Mouse (Mus musculus): ENCODE measurements at regions not wholly inside any gene's neighbourhood (a gene's known extent, or its start where the extent isn't known, plus 50 kb on each side); places are given as distances from the start of the nearest gene placed in this dataset.
"Not testable (repeated sequence)": the region's sequence is repeated elsewhere in the genome, so short reads cannot be mapped to it uniquely, and the experiment has no call there.

GRCm38 (mm10) chr4:9724801-9725200 lies 1149.5 kb upstream of the 2610301B20Rik start:
- not testable (repeated sequence) for H3K36me3 ChIP-seq; H3K4me3 ChIP-seq; H3K9me3 ChIP-seq; H3K27ac ChIP-seq; DNase-seq (ENCODE audit: low spot score); H3K4me1 ChIP-seq (replicated peaks); H3K27me3 ChIP-seq (ENCODE audit: insufficient read depth, poor library complexity, severe bottlenecking)
- 81% methylated on average over 2 of the region's 2 CpGs for WGBS

- no peaks in the 10 kb centered on the region for H3K36me3 ChIP-seq
- no peak overlapping the region for H3K4me3 ChIP-seq
- H3K9me3 ChIP-seq, result no peaks in the 10 kb centered on the region
- WGBS, result 86% methylated on average over 4 of the region's 4 CpGs
- H3K4me1 ChIP-seq (replicated peaks), result no peaks in the 10 kb centered on the region
- no peak for DNase-seq (ENCODE audit: low spot score)
- no peak overlapping the region for H3K27ac ChIP-seq
- H3K27me3 ChIP-seq (ENCODE audit: insufficient read depth, poor library complexity, severe bottlenecking), result no peaks in the 10 kb centered on the region
Observed at GRCm38 (mm10) chr4:9737691-9738090, 1136.6 kb upstream of the 2610301B20Rik start.

GRCm38 (mm10) chr4:9747411-9747938 lies 1126.8 kb upstream of the 2610301B20Rik start:
- 91% methylated on average over 6 of the region's 6 CpGs for WGBS
- Histone ChIP-seq H3K27ac (no peak overlapping the region), H3K9me3 (no peaks in the 10 kb centered on the region), H3K27me3 (ENCODE audit: insufficient read depth, poor library complexity, severe bottlenecking) (no peaks in the 10 kb centered on the region), H3K4me1 (replicated peaks) (no peaks in the 10 kb centered on the region), H3K36me3 (no peaks in the 10 kb centered on the region), H3K4me3 (no peak overlapping the region)
- no peak for DNase-seq (ENCODE audit: low spot score)

- no peaks in the 10 kb centered on the region for H3K27me3 ChIP-seq (ENCODE audit: insufficient read depth, poor library complexity, severe bottlenecking)
Observed at GRCm38 (mm10) chr4:9748110-9748509, 1126.2 kb upstream of the 2610301B20Rik start.

GRCm38 (mm10) chr4:9749877-9750276 lies 1124.4 kb upstream of the 2610301B20Rik start:
- Histone ChIP-seq H3K4me1 (replicated peaks) (no peaks in the 10 kb centered on the region), H3K4me3 (no peak overlapping the region), H3K27ac (no peak overlapping the region), H3K27me3 (ENCODE audit: insufficient read depth, poor library complexity, severe bottlenecking) (no peaks in the 10 kb centered on the region), H3K9me3 (no peaks in the 10 kb centered on the region), H3K36me3 (no peaks in the 10 kb centered on the region)
- DNase-seq (ENCODE audit: low spot score), result no peak
- WGBS, result 88% methylated on average over 3 of the region's 3 CpGs

More at GRCm38 (mm10) chr4:9748110-9748509, 1126.2 kb upstream of the 2610301B20Rik start:
- H3K36me3 ChIP-seq, result no peaks in the 10 kb centered on the region
- H3K4me1 ChIP-seq (replicated peaks), result no peaks in the 10 kb centered on the region
- H3K9me3 ChIP-seq, result no peaks in the 10 kb centered on the region
- H3K27ac ChIP-seq, result no peak overlapping the region
- H3K4me3 ChIP-seq, result no peak overlapping the region
- WGBS, result 80% methylated on average over 2 of the region's 2 CpGs
- no peak for DNase-seq (ENCODE audit: low spot score)

GRCm38 (mm10) chr4:9750404-9750803 lies 1123.9 kb upstream of the 2610301B20Rik start:
- Histone ChIP-seq H3K9me3 (no peaks in the 10 kb centered on the region), H3K4me1 (replicated peaks) (no peaks in the 10 kb centered on the region), H3K36me3 (no peaks in the 10 kb centered on the region), H3K4me3 (no peak overlapping the region), H3K27me3 (ENCODE audit: insufficient read depth, poor library complexity, severe bottlenecking) (no peaks in the 10 kb centered on the region), H3K27ac (no peak overlapping the region)
- DNase-seq (ENCODE audit: low spot score), result no peak
- 67% methylated on average over 4 of the region's 4 CpGs for WGBS

- Histone ChIP-seq H3K9me3 (no peaks in the 10 kb centered on the region), H3K4me3 (no peak overlapping the region), H3K27ac (no peak overlapping the region), H3K36me3 (no peaks in the 10 kb centered on the region), H3K27me3 (ENCODE audit: insufficient read depth, poor library complexity, severe bottlenecking) (0 out of 2 replicates have a peak, but pooled peaks cover 3% of the 10 kb centered on the region), H3K4me1 (replicated peaks) (no peaks in the 10 kb centered on the region; the same call in 1 of the 2 replicates)
- 71% methylated on average over 1 of the region's 1 CpGs for WGBS
- no peak for DNase-seq (ENCODE audit: low spot score)
Observed at GRCm38 (mm10) chr4:9763321-9763720, 1111.0 kb upstream of the 2610301B20Rik start.

GRCm38 (mm10) chr4:9769633-9770205 lies 1104.6 kb upstream of the 2610301B20Rik start:
- 0 out of 2 replicates have a peak, but pooled peaks cover 3% of the 10 kb centered on the region for H3K27me3 ChIP-seq (ENCODE audit: insufficient read depth, poor library complexity, severe bottlenecking)
- 0 out of 2 replicates have a peak, but pooled peaks cover 2% of the 10 kb centered on the region for H3K4me1 ChIP-seq (replicated peaks)
- 64% methylated on average over 9 of the region's 9 CpGs for WGBS
- no peaks in the 10 kb centered on the region for H3K9me3 ChIP-seq
- H3K4me3 ChIP-seq, result peak overlapping the region; percentile 63
- H3K27ac ChIP-seq, result peak overlapping the region; percentile 90
- no peak for DNase-seq (ENCODE audit: low spot score)
- H3K36me3 ChIP-seq, result no peaks in the 10 kb centered on the region

GRCm38 (mm10) chr4:9770372-9771102 lies 1103.8 kb upstream of the 2610301B20Rik start:
- Histone ChIP-seq H3K27ac (peak overlapping the region; percentile 90), H3K27me3 (ENCODE audit: insufficient read depth, poor library complexity, severe bottlenecking) (0 out of 2 replicates have a peak, but pooled peaks cover 3% of the 10 kb centered on the region), H3K4me3 (peak overlapping the region; percentile 63), H3K4me1 (replicated peaks) (0 out of 2 replicates have a peak, but pooled peaks cover 2% of the 10 kb centered on the region), H3K9me3 (no peaks in the 10 kb centered on the region), H3K36me3 (no peaks in the 10 kb centered on the region)
- 2% methylated on average over 38 of the region's 38 CpGs for WGBS
- peak; percentile 85 for DNase-seq (ENCODE audit: low spot score)

GRCm38 (mm10) chr4:9771103-9771474 lies 1103.2 kb upstream of the 2610301B20Rik start:
- Histone ChIP-seq H3K36me3 (no peaks in the 10 kb centered on the region), H3K4me3 (peak overlapping the region; percentile 63), H3K9me3 (no peaks in the 10 kb centered on the region), H3K27me3 (ENCODE audit: insufficient read depth, poor library complexity, severe bottlenecking) (no peaks in the 10 kb centered on the region), H3K27ac (peak overlapping the region; percentile 90), H3K4me1 (replicated peaks) (0 out of 2 replicates have a peak, but pooled peaks cover 2% of the 10 kb centered on the region)
- DNase-seq (ENCODE audit: low spot score), result no peak
- 2% methylated on average over 5 of the region's 5 CpGs for WGBS

- 93% methylated on average over 8 of the region's 8 CpGs for WGBS
- DNase-seq (ENCODE audit: low spot score), result no peak
Observed at GRCm38 (mm10) chr4:9778391-9778790, 1095.9 kb upstream of the 2610301B20Rik start.

GRCm38 (mm10) chr4:9779594-9779993 lies 1094.7 kb upstream of the 2610301B20Rik start:
- Histone ChIP-seq H3K4me1 (replicated peaks) (no peaks in the 10 kb centered on the region), H3K36me3 (no peaks in the 10 kb centered on the region), H3K9me3 (no peaks in the 10 kb centered on the region), H3K27me3 (ENCODE audit: insufficient read depth, poor library complexity, severe bottlenecking) (no peaks in the 10 kb centered on the region), H3K27ac (no peak overlapping the region), H3K4me3 (no peak overlapping the region)
- 84% methylated on average over 3 of the region's 3 CpGs for WGBS
- no peak for DNase-seq (ENCODE audit: low spot score)

More at GRCm38 (mm10) chr4:9778391-9778790, 1095.9 kb upstream of the 2610301B20Rik start:
- H3K4me1 ChIP-seq (replicated peaks), result no peaks in the 10 kb centered on the region
- H3K27me3 ChIP-seq (ENCODE audit: insufficient read depth, poor library complexity, severe bottlenecking), result no peaks in the 10 kb centered on the region
- no peaks in the 10 kb centered on the region for H3K9me3 ChIP-seq
- no peak overlapping the region for H3K4me3 ChIP-seq
- H3K27ac ChIP-seq, result no peak overlapping the region
- H3K36me3 ChIP-seq, result no peaks in the 10 kb centered on the region

GRCm38 (mm10) chr4:9780179-9780578 lies 1094.1 kb upstream of the 2610301B20Rik start:
- no peaks in the 10 kb centered on the region for H3K9me3 ChIP-seq
- H3K27ac ChIP-seq, result no peak overlapping the region
- no peaks in the 10 kb centered on the region for H3K36me3 ChIP-seq
- WGBS, result 42% methylated on average over 9 of the region's 9 CpGs
- DNase-seq (ENCODE audit: low spot score), result peak; percentile 68
- no peak overlapping the region for H3K4me3 ChIP-seq
- H3K4me1 ChIP-seq (replicated peaks), result no peaks in the 10 kb centered on the region
- H3K27me3 ChIP-seq (ENCODE audit: insufficient read depth, poor library complexity, severe bottlenecking), result no peaks in the 10 kb centered on the region

Data from hindbrain, embryonic 10.5 days (tissue).